ENCODE assay signal across 17 mouse cellular contexts in the genomic region with DNA sequence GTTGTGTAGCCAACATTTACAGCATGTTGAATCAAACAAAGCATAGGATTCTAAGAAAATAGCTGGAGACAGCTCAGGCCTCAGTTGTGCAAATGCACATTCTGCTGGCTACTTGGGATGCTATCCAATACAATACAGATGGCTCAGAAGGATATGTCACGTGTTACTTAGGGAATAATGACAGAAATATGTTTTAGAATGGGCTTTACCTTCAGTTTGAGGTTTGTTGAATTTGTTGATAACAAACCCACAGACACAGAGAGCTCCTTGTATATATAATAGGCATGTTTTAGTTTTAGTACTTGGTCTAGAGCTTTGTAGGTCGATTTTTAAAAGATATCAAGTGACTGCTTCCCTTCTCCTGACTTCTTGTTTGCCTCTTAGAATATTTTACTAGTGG.
"Had no signal": no experiment of that assay in that cellular context is flagged by ENCODE, and none has a peak within 500 bp of the region (broad histone marks: within the 10 kb centered on the region; RNA-seq: fewer than 3 reads in every experiment).

No protein-coding gene starts in this region.

- H3K9me3 ChIP-seq: kidney, embryonic 15.5 days; lung, embryonic 15.5 days had no signal

- H3K9ac ChIP-seq: kidney, embryonic 15.5 days; liver, embryonic 14.5 days; lung, embryonic 15.5 days had no signal

- ATAC-seq: intestine, postnatal 0 days had no signal

- H3K27ac ChIP-seq: kidney, embryonic 15.5 days; left cerebral cortex, adult 2 months; liver, embryonic 14.5 days; lung, embryonic 15.5 days had no signal

- H3K4me3 ChIP-seq: kidney, embryonic 15.5 days; left cerebral cortex, adult 2 months; lung, embryonic 15.5 days had no signal

- H3K27me3 ChIP-seq: kidney, embryonic 15.5 days; lung, embryonic 15.5 days had no signal

- H3K4me2 ChIP-seq: kidney, embryonic 15.5 days; lung, embryonic 15.5 days; midbrain, embryonic 11.5 days had no signal

- DNase-seq: kidney, adult 2 months; kidney, postnatal 10 days; kidney, postnatal 36 days; layer of hippocampus, postnatal 36 days; lung, adult 18-20 months; lung, postnatal 10 days; lung, postnatal 36 days; midbrain, embryonic 14.5 days; thymus, adult 18-20 months; thymus, postnatal 14 days; thymus, postnatal 4 days had no signal
